Mouse (Mus musculus): Measurements from ENCODE around the gene Zfp536.
"Not testable (repeated sequence)": the region's sequence is repeated elsewhere in the genome, so short reads cannot be mapped to it uniquely, and the experiment has no call there.

Gene Zfp536

GRCm38 (mm10) chr7:37718671-37719402 is 54.6 kb downstream of the Zfp536 start:
- in situ Hi-C loops (cut with MboI; ENCODE audit: low pct_unique_long_range_greater_than_20kb in 1 of 2, low sequenced_read_pairs in 2 of 2, unreplicated experiment in 1 of 2) = no loop called here

GRCm38 (mm10) chr7:37717071-37717470 is 56.4 kb downstream of the Zfp536 start:
- in situ Hi-C loops (cut with MboI; ENCODE audit: low pct_unique_long_range_greater_than_20kb in 1 of 2, low sequenced_read_pairs in 2 of 2, unreplicated experiment in 1 of 2) = no loop called here

GRCm38 (mm10) chr7:37716626-37717025 is 56.8 kb downstream of the Zfp536 start:
- in situ Hi-C loops (cut with MboI; ENCODE audit: low pct_unique_long_range_greater_than_20kb in 1 of 2, low sequenced_read_pairs in 2 of 2, unreplicated experiment in 1 of 2) = no loop called here

GRCm38 (mm10) chr7:37704464-37704863 is 69.0 kb downstream of the Zfp536 start:
- in situ Hi-C loops (cut with MboI; ENCODE audit: low pct_unique_long_range_greater_than_20kb in 1 of 2, low sequenced_read_pairs in 2 of 2, unreplicated experiment in 1 of 2) = no loop called here

GRCm38 (mm10) chr7:37697378-37697777 is 76.1 kb downstream of the Zfp536 start:
- in situ Hi-C loops (cut with MboI; ENCODE audit: low pct_unique_long_range_greater_than_20kb in 1 of 2, low sequenced_read_pairs in 2 of 2, unreplicated experiment in 1 of 2) = not testable (repeated sequence)

GRCm38 (mm10) chr7:37695066-37695465 is 78.4 kb downstream of the Zfp536 start:
- in situ Hi-C loops (cut with MboI; ENCODE audit: low pct_unique_long_range_greater_than_20kb in 1 of 2, low sequenced_read_pairs in 2 of 2, unreplicated experiment in 1 of 2) = no loop called here

- in situ Hi-C loops (cut with MboI; ENCODE audit: low pct_unique_long_range_greater_than_20kb in 1 of 2, low sequenced_read_pairs in 2 of 2, unreplicated experiment in 1 of 2) = no loop called here
Observed at GRCm38 (mm10) chr7:37690606-37691005, 82.8 kb downstream of the Zfp536 start.

- in situ Hi-C loops (cut with MboI; ENCODE audit: low pct_unique_long_range_greater_than_20kb in 1 of 2, low sequenced_read_pairs in 2 of 2, unreplicated experiment in 1 of 2) = no loop called here
Observed at GRCm38 (mm10) chr7:37689561-37690305, 83.7 kb downstream of the Zfp536 start.

- in situ Hi-C loops (cut with MboI; ENCODE audit: low pct_unique_long_range_greater_than_20kb in 1 of 2, low sequenced_read_pairs in 2 of 2, unreplicated experiment in 1 of 2) = no loop called here
Observed at GRCm38 (mm10) chr7:37689107-37689511, 84.3 kb downstream of the Zfp536 start.

- in situ Hi-C loops (cut with MboI; ENCODE audit: low pct_unique_long_range_greater_than_20kb in 1 of 2, low sequenced_read_pairs in 2 of 2, unreplicated experiment in 1 of 2) = no loop called here
Observed at GRCm38 (mm10) chr7:37686366-37686765, 87.1 kb downstream of the Zfp536 start.

GRCm38 (mm10) chr7:37685247-37685646 is 88.2 kb downstream of the Zfp536 start:
- in situ Hi-C loops (cut with MboI; ENCODE audit: low pct_unique_long_range_greater_than_20kb in 1 of 2, low sequenced_read_pairs in 2 of 2, unreplicated experiment in 1 of 2) = no loop called here

- in situ Hi-C loops (cut with MboI; ENCODE audit: low pct_unique_long_range_greater_than_20kb in 1 of 2, low sequenced_read_pairs in 2 of 2, unreplicated experiment in 1 of 2) = no loop called here
Observed at GRCm38 (mm10) chr7:37681335-37681734, 92.1 kb downstream of the Zfp536 start.

- in situ Hi-C loops (cut with MboI; ENCODE audit: low pct_unique_long_range_greater_than_20kb in 1 of 2, low sequenced_read_pairs in 2 of 2, unreplicated experiment in 1 of 2) = no loop called here
Observed at GRCm38 (mm10) chr7:37663676-37664365, 109.6 kb downstream of the Zfp536 start.

GRCm38 (mm10) chr7:37648671-37649070 is 124.8 kb downstream of the Zfp536 start:
- in situ Hi-C loops (cut with MboI; ENCODE audit: low pct_unique_long_range_greater_than_20kb in 1 of 2, low sequenced_read_pairs in 2 of 2, unreplicated experiment in 1 of 2) = no loop called here

GRCm38 (mm10) chr7:37647917-37648615 is 125.4 kb downstream of the Zfp536 start:
- in situ Hi-C loops (cut with MboI; ENCODE audit: low pct_unique_long_range_greater_than_20kb in 1 of 2, low sequenced_read_pairs in 2 of 2, unreplicated experiment in 1 of 2) = no loop called here

- in situ Hi-C loops (cut with MboI; ENCODE audit: low pct_unique_long_range_greater_than_20kb in 1 of 2, low sequenced_read_pairs in 2 of 2, unreplicated experiment in 1 of 2) = no loop called here
Observed at GRCm38 (mm10) chr7:37639740-37640397, 133.6 kb downstream of the Zfp536 start.

GRCm38 (mm10) chr7:37634812-37635211 is 138.6 kb downstream of the Zfp536 start:
- in situ Hi-C loops (cut with MboI; ENCODE audit: low pct_unique_long_range_greater_than_20kb in 1 of 2, low sequenced_read_pairs in 2 of 2, unreplicated experiment in 1 of 2) = no loop called here

- in situ Hi-C loops (cut with MboI; ENCODE audit: low pct_unique_long_range_greater_than_20kb in 1 of 2, low sequenced_read_pairs in 2 of 2, unreplicated experiment in 1 of 2) = no loop called here
Observed at GRCm38 (mm10) chr7:37630410-37630809, 143.0 kb downstream of the Zfp536 start.
